Comparison of ENCODE assay signal across 8 mouse cellular contexts in the genomic region with DNA sequence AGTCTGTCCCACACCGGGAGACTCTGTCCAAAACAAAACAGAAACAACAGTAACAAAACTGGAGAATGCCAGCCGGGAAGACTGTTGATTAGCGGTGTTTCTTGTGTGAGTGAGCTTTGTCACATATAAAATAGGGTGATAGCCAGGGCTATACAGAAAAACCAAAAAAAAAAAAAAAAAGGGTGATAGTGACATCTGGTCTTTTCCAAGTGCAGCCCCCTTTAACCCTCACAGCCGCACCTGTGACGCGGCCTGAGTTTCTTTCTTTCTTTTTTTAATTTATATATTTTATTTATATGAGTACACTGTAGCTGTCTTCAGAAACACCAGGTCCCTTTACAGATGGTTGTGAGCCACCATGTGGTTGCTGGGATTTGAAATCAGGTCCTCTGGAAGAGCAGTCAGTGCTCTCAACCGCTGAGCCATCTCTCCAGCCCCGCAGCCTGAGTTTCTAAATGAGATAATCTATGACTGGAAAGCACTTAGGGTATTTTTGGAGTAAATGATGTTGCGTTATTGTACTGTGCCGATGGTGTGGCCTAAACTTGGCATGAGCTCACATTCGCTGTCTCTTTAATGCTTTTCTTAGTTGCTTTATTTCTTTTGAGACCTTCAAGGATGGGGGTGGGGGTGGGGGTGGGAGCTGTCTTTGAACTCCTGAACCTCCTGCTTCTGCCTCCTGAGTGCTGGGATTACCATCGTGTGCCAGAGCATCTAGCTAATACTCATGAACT. TPM values are rescaled to one million over a fixed set of nuclear protein-coding genes. Genes with fewer than 3 reads are reported as not detected.
DNase-seq lines count a peak whose midpoint lies in the region; ATAC-seq lines count a peak whose summit lies in the region.

No protein-coding gene starts in this region.

- H3K4me2 ChIP-seq in kidney, embryonic 14.5 days (replicated peaks; ENCODE audit: low read depth, low read length), result peak overlapping the region; percentile 62
- peak overlapping the region; percentile 72 for H3K4me2 ChIP-seq in hindbrain, embryonic 11.5 days (replicated peaks; ENCODE audit: low read depth, low read length)
- peak overlapping the region; percentile 70 for H3K4me2 ChIP-seq in midbrain, embryonic 13.5 days (replicated peaks)

- ATAC-seq in kidney, embryonic 14.5 days (ENCODE audit: low FRiP score, low TSS enrichment), result no peak
- no peak for ATAC-seq in hindbrain, embryonic 11.5 days (ENCODE audit: low FRiP score)
- ATAC-seq in midbrain, embryonic 13.5 days, result no peak

- 42% methylated on average over 12 of the region's 12 CpGs for WGBS in kidney, embryonic 14.5 days
- 24% methylated on average over 12 of the region's 12 CpGs for WGBS in hindbrain, embryonic 11.5 days
- 10% methylated on average over 12 of the region's 12 CpGs for WGBS in midbrain, embryonic 13.5 days

- H3K27ac ChIP-seq in kidney, embryonic 14.5 days (ENCODE audit: low read depth, low read length), result peak overlapping the region; percentile 89; the same call in 1 of the 2 replicates
- peak overlapping the region; percentile 96 for H3K27ac ChIP-seq in hindbrain, embryonic 11.5 days (ENCODE audit: low read depth, low read length)
- peak overlapping the region; percentile 99 for H3K27ac ChIP-seq in midbrain, embryonic 13.5 days

- no peaks in the 10 kb centered on the region for H3K36me3 ChIP-seq in kidney, embryonic 14.5 days (ENCODE audit: control insufficient read depth, insufficient read depth, low read length)
- no peaks in the 10 kb centered on the region for H3K36me3 ChIP-seq in hindbrain, embryonic 11.5 days (ENCODE audit: control insufficient read depth, insufficient read depth, low read length)
- H3K36me3 ChIP-seq in midbrain, embryonic 13.5 days, result 0 out of 2 replicates have a peak, but pooled peaks cover 4% of the 10 kb centered on the region

- no peaks in the 10 kb centered on the region for H3K9me3 ChIP-seq in kidney, embryonic 14.5 days (ENCODE audit: control insufficient read depth, low read length)
- no peaks in the 10 kb centered on the region for H3K9me3 ChIP-seq in hindbrain, embryonic 11.5 days (ENCODE audit: control insufficient read depth, low read length)
- no peaks in the 10 kb centered on the region for H3K9me3 ChIP-seq in midbrain, embryonic 13.5 days

- no peaks in the 10 kb centered on the region for H3K27me3 ChIP-seq in kidney, embryonic 14.5 days (ENCODE audit: control insufficient read depth, insufficient read depth, low read length)
- no peaks in the 10 kb centered on the region for H3K27me3 ChIP-seq in hindbrain, embryonic 11.5 days (ENCODE audit: control insufficient read depth, insufficient read depth, low read length)
- H3K27me3 ChIP-seq in midbrain, embryonic 13.5 days, result no peaks in the 10 kb centered on the region

- 0 out of 2 replicates have a peak, but pooled peaks cover 2% of the 10 kb centered on the region for H3K4me1 ChIP-seq in kidney, embryonic 14.5 days (ENCODE audit: control insufficient read depth, insufficient read depth, low read length)
- peaks cover 25% of the 10 kb centered on the region for H3K4me1 ChIP-seq in hindbrain, embryonic 11.5 days (replicated peaks; ENCODE audit: control insufficient read depth, insufficient read depth, low read length)
- peaks cover 86% of the 10 kb centered on the region for H3K4me1 ChIP-seq in midbrain, embryonic 13.5 days (replicated peaks)

- peak overlapping the region; percentile 67; the same call in 1 of the 2 replicates for H3K9ac ChIP-seq in kidney, embryonic 14.5 days (ENCODE audit: low read depth, low read length)
- peak overlapping the region; percentile 65 for H3K9ac ChIP-seq in hindbrain, embryonic 11.5 days (ENCODE audit: low read depth, low read length)
- H3K9ac ChIP-seq in midbrain, embryonic 13.5 days (replicated peaks), result peak overlapping the region; percentile 94

- peak overlapping the region; percentile 52 for H3K4me3 ChIP-seq in kidney, embryonic 14.5 days (ENCODE audit: low read length)
- H3K4me3 ChIP-seq in hindbrain, embryonic 11.5 days (ENCODE audit: low read depth, low read length), result peak overlapping the region; percentile 47
- peak overlapping the region; percentile 49 for H3K4me3 ChIP-seq in midbrain, embryonic 13.5 days (replicated peaks)

- DNase-seq in kidney, postnatal 14 days, result no peak
- peak; percentile 35 for DNase-seq in NIH3T3 (ENCODE audit: low read depth)
- DNase-seq in hindbrain, embryonic 11.5 days (ENCODE audit: low spot score), result peak; percentile 53
- no peak for DNase-seq in adrenal gland, postnatal 14 days
- DNase-seq in urinary bladder, adult 18-20 months (ENCODE audit: low spot score in 2 of 2), result no peak
- no peak for DNase-seq in kidney, postnatal 36 days

RNA-seq across cellular contexts. Expression of gene Tuba1a, which starts 32.6 kb away (rescaled TPM):
- 891 and 921 TPM in 2 replicates for polyA plus RNA-seq in kidney, embryonic 14.5 days (2014; fragmentation: Nextera tagmentation; extraction: Ambion mirVana)
- polyA plus RNA-seq in hindbrain, embryonic 11.5 days (2014; fragmentation: Nextera tagmentation; extraction: Ambion mirVana), result 8,897 and 9,833 TPM in 2 replicates
- polyA plus RNA-seq in midbrain, embryonic 13.5 days (2015; fragmentation: Nextera tagmentation; extraction: Ambion mirVana), result 15,883 and 15,999 TPM in 2 replicates
- 124 and 185 TPM in 2 replicates for total RNA-seq in adrenal gland, postnatal 14 days (2021)

RNA-seq across cellular contexts. Expression of gene Gm49450, which starts 32.8 kb away (rescaled TPM):
- not detected in 2 replicates for polyA plus RNA-seq in kidney, embryonic 14.5 days (2014; fragmentation: Nextera tagmentation; extraction: Ambion mirVana)
- not detected in 2 replicates for polyA plus RNA-seq in hindbrain, embryonic 11.5 days (2014; fragmentation: Nextera tagmentation; extraction: Ambion mirVana)
- polyA plus RNA-seq in midbrain, embryonic 13.5 days (2015; fragmentation: Nextera tagmentation; extraction: Ambion mirVana), result not detected in 2 replicates
- total RNA-seq in adrenal gland, postnatal 14 days (2021), result not detected in 2 replicates

RNA-seq across cellular contexts. Expression of gene Tuba1c, which starts 43.5 kb away (rescaled TPM):
- 187 and 196 TPM in 2 replicates for polyA plus RNA-seq in kidney, embryonic 14.5 days (2014; fragmentation: Nextera tagmentation; extraction: Ambion mirVana)
- 93.2 and 95.2 TPM in 2 replicates for polyA plus RNA-seq in hindbrain, embryonic 11.5 days (2014; fragmentation: Nextera tagmentation; extraction: Ambion mirVana)
- 37.3 and 41.4 TPM in 2 replicates for polyA plus RNA-seq in midbrain, embryonic 13.5 days (2015; fragmentation: Nextera tagmentation; extraction: Ambion mirVana)
- total RNA-seq in adrenal gland, postnatal 14 days (2021), result 200 and 223 TPM in 2 replicates

RNA-seq across cellular contexts. Expression of gene Tuba1b, which starts 51.8 kb away (rescaled TPM):
- 1,971 and 2,088 TPM in 2 replicates for polyA plus RNA-seq in kidney, embryonic 14.5 days (2014; fragmentation: Nextera tagmentation; extraction: Ambion mirVana)
- 1,792 and 1,905 TPM in 2 replicates for polyA plus RNA-seq in hindbrain, embryonic 11.5 days (2014; fragmentation: Nextera tagmentation; extraction: Ambion mirVana)
- polyA plus RNA-seq in midbrain, embryonic 13.5 days (2015; fragmentation: Nextera tagmentation; extraction: Ambion mirVana), result 1,161 and 1,231 TPM in 2 replicates
- 337 and 342 TPM in 2 replicates for total RNA-seq in adrenal gland, postnatal 14 days (2021)

Comparison
In these comparisons a context has a peak if more than half of its experiments do, and no peak if none do; other contexts are left out.
1. DNase-seq: peak in NIH3T3 (single experiment) and hindbrain, embryonic 11.5 days (single experiment); none in kidney, postnatal 14 days (single experiment), adrenal gland, postnatal 14 days (single experiment), urinary bladder, adult 18-20 months (0 of 2) and kidney, postnatal 36 days (0 of 2).
2. Peak in every context shown above with its lines, with median percentiles within 50 percentile points of each other: H3K27ac ChIP-seq, H3K4me2 ChIP-seq, H3K4me3 ChIP-seq and H3K9ac ChIP-seq.